Mouse (Mus musculus) small intestine, adult 2 months (tissue): ENCODE measurements around the gene Fscn3. TPM values are rescaled to one million over a fixed set of nuclear protein-coding genes. Genes with fewer than 3 reads are reported as not detected.

Source experiments
- H3K27ac ChIP-seq: fragments of 200-500 bp; 2 replicates; pipeline ENCODE4 v1.5.1; 2012; ENCODE audit warnings: low read depth, low read length, control low read depth, inconsistent platforms; ENCODE audit not compliant: insufficient read depth
- H3K27me3 ChIP-seq: fragments of 200-500 bp; 2 replicates; pipeline ENCODE4 v1.6.1; 2012; ENCODE audit warnings: mild to moderate bottlenecking, moderate library complexity, low read length, inconsistent platforms; ENCODE audit not compliant: control insufficient read depth, insufficient read depth
- H3K36me3 ChIP-seq: fragments of 200-500 bp; 2 replicates; pipeline ENCODE4 v1.6.1; 2012; ENCODE audit warnings: mild to moderate bottlenecking, low read length, control low read depth, inconsistent platforms; ENCODE audit not compliant: control insufficient read depth, insufficient read depth
- H3K4me1 ChIP-seq: fragments of 200-500 bp; 2 replicates; pipeline ENCODE4 v1.6.1; 2012; ENCODE audit warnings: low read length, inconsistent platforms, mixed read lengths; ENCODE audit not compliant: control insufficient read depth, insufficient read depth, insufficient read length
- H3K4me3 ChIP-seq: fragments of 200-500 bp; 2 replicates; pipeline ENCODE4 v1.5.1; 2012; ENCODE audit warnings: low read depth, mild to moderate bottlenecking, control low read depth, inconsistent platforms, low read length, moderate library complexity
- CTCF ChIP-seq: fragments of 200-500 bp; IDR thresholded peaks from 2 replicates; pipeline ENCODE4 v1.5.1; 2012; ENCODE audit warnings: low read depth, mild to moderate bottlenecking, control low read depth, inconsistent platforms, low read length, moderate library complexity, mixed read lengths; ENCODE audit not compliant: insufficient replicate concordance, insufficient read length; ENCODE audit errors: extremely low read depth
- POLR2A ChIP-seq: fragments of 200-500 bp; IDR thresholded peaks from 2 replicates; pipeline ENCODE4 v1.6.1; 2012; ENCODE audit warnings: low read depth, mild to moderate bottlenecking, control low read depth, inconsistent platforms, low read length, moderate library complexity
- WGBS: fragments of 180-500 bp; shearing (Covaris S2); methylation state at CpG from one replicate; pipeline ENCODE4 v1.1.7; 2018; 5-methylcytosine and 5-hydroxymethylcytosine counted together
- polyA plus RNA-seq: library from polyadenylated mRNA; depleted of rRNA; stranded (reverse); fragments of >200 nt; gene quantifications from 2 replicates; pipeline ENCODE4 v1.2.3, GENCODE M21; 2012

Gene Fscn3
- polyA plus RNA-seq, 1 experiment = 0.41 TPM

DNA sequence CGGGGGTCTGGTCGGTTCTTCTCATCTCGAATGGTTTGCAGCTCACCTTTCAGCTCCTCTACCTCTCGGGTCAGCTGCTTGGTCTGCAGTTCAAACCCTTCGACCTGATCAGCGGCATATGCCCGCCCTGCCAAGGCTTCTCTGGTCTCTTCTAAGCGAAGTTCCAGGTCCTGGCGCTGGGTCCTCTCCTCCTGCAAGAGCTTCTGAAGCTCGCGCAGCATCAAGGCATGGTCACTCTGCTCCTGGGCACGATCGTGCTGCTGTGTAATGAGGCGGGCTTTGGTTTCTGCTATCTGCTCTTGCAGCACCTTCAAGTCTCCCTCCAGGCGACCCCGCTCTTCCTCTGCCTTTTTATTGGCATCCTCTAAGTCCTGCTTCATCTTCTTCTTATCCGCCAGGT lies 7.2 kb upstream of the Fscn3 start:
- peak overlapping the region; percentile 69 for H3K4me3 ChIP-seq
- TF ChIP-seq CTCF = no peak
- no peak for TF ChIP-seq POLR2A
- no peaks in the 10 kb centered on the region for H3K27me3 ChIP-seq
- 64% methylated on average over 17 of the region's 17 CpGs for WGBS
- H3K36me3 ChIP-seq = peaks cover 28% of the 10 kb centered on the region
- H3K4me1 ChIP-seq = peaks cover 22% of the 10 kb centered on the region
- H3K27ac ChIP-seq = no peak overlapping the region

DNA sequence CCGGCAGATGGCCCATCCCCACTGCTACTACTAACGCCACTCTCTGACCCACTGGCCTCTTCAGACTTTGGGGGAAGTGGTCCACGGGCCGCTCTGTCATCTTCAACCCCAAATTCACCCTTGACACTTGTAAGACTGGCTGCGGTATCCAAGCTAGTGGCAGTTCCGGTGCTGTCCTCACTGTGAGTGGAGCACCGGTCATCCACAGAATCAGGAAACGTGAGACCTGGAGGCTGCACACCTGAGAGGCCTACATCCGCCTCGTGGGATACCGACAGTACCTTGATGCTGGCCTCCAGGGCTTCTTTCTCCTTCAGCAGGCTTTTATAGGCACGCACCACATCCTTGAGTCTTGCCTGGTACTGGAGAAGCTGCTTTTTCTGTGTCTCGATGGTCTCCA lies 6.7 kb upstream of the Fscn3 start:
- H3K27ac ChIP-seq = peak overlapping the region; percentile 71
- H3K36me3 ChIP-seq = peaks cover 26% of the 10 kb centered on the region
- H3K4me3 ChIP-seq = peak overlapping the region; percentile 69
- TF ChIP-seq CTCF = peak; percentile 16; the same call in 1 of the 2 replicates
- TF ChIP-seq POLR2A = no peak
- peaks cover 22% of the 10 kb centered on the region for H3K4me1 ChIP-seq
- WGBS = 11% methylated on average over 13 of the region's 13 CpGs
- no peaks in the 10 kb centered on the region for H3K27me3 ChIP-seq

DNA sequence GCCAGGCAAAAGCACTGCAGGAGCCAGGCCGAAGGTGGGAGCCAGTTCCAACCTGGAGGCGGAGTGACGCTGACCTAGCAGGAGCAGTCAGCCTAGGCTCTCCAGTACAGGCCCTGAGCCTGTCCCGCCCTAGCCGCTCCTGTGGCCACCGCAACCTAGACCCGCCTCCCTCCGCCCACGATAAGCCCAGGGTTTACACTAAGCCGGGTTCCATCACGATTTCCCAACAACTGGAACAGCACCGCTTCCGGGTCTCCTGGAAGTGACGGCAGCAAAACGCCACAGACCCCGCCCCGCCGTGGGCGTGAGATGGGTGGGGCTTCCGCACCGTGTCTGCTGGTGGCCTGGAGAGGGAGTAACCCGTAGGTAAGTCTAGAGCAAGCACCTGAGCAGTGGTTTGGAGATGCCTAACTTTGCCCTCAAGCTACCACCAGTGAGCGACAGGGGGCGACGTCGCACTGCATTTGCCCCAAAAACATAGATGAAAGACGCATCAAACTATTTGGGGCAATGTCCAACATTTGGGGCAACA lies 6.1 kb upstream of the Fscn3 start:
- H3K4me3 ChIP-seq = peak overlapping the region; percentile 69
- WGBS = under 1% methylated on average over 27 of the region's 27 CpGs
- H3K36me3 ChIP-seq = peaks cover 30% of the 10 kb centered on the region
- peaks cover 22% of the 10 kb centered on the region for H3K4me1 ChIP-seq
- peak overlapping the region; percentile 71 for H3K27ac ChIP-seq
- TF ChIP-seq CTCF (peak; percentile 84), POLR2A (peak; percentile 74)
- H3K27me3 ChIP-seq = no peaks in the 10 kb centered on the region

DNA sequence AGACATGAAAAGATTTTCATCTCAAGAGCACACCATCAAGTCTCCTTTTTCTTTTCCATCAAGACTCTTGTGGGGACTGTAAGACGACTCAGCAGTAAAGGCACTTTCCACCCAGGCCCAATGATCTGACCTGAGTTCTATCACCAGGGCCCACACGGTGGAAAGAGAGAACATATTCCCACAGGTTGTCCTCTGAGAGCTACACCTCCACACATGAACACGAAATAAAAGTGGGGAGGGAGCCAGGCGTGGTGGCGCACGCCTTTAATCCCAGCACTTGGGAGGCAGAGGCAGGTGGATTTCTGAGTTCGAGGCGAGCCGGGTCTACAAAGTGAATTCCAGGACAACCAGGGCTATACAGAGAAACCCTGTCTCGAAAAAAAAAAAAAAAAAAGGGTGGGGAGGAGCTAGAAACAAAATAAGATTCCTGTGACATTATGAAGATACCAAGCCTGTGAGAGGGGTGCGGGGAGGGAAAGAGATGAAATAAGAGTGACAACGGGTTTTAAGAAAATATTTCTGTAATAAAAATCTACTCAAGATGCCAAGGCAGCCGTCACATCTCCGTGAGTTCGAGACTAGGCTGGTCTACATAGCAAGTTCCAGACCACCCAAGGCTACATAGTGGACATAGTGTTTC lies 4.8 kb upstream of the Fscn3 start:
- Histone ChIP-seq H3K4me1 (peaks cover 22% of the 10 kb centered on the region), H3K36me3 (peaks cover 27% of the 10 kb centered on the region), H3K27ac (peak overlapping the region; percentile 64), H3K4me3 (peak overlapping the region; percentile 43; the same call in 1 of the 2 replicates), H3K27me3 (no peaks in the 10 kb centered on the region)
- 64% methylated on average over 15 of the region's 15 CpGs for WGBS
- TF ChIP-seq CTCF = no peak
- TF ChIP-seq POLR2A = no peak

DNA sequence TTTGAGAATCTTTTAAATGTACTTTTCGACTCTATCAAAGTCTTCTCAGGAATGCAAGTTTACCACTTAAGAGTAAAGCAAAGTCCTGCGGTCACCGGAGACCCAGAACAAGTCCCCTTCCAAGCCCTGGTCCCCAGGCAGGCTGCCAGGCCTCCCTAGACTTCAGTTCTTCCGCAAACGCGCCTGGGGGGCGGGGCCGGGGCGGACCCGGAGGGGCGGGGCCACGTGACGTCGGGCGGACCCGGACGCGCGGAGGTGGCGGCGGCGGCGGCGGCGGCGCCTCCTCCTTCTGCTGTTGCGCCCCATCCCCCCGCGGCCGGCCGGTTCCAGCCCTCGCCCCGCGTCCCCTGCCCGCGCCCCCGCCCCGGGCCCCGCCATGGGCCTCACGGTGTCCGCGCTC lies 4.3 kb upstream of the Fscn3 start, which contains the start of gene Arf5:
Gene Arf5, plus strand, starts transcription at position 248 of the 400 bp plus-strand sequence.
- no peaks in the 10 kb centered on the region for H3K27me3 ChIP-seq
- WGBS = 1% methylated on average over 33 of the region's 42 CpGs
- peak within 1 kb of the TSS; percentile 67 for H3K27ac ChIP-seq
- H3K36me3 ChIP-seq = peaks cover 21% of the 10 kb centered on the region
- TF ChIP-seq POLR2A = peak; percentile 46; the same call in 1 of the 2 replicates
- TF ChIP-seq CTCF = no peak
- peak within 1 kb of the TSS; percentile 99 for H3K4me3 ChIP-seq
- peaks cover 20% of the 10 kb centered on the region for H3K4me1 ChIP-seq

DNA sequence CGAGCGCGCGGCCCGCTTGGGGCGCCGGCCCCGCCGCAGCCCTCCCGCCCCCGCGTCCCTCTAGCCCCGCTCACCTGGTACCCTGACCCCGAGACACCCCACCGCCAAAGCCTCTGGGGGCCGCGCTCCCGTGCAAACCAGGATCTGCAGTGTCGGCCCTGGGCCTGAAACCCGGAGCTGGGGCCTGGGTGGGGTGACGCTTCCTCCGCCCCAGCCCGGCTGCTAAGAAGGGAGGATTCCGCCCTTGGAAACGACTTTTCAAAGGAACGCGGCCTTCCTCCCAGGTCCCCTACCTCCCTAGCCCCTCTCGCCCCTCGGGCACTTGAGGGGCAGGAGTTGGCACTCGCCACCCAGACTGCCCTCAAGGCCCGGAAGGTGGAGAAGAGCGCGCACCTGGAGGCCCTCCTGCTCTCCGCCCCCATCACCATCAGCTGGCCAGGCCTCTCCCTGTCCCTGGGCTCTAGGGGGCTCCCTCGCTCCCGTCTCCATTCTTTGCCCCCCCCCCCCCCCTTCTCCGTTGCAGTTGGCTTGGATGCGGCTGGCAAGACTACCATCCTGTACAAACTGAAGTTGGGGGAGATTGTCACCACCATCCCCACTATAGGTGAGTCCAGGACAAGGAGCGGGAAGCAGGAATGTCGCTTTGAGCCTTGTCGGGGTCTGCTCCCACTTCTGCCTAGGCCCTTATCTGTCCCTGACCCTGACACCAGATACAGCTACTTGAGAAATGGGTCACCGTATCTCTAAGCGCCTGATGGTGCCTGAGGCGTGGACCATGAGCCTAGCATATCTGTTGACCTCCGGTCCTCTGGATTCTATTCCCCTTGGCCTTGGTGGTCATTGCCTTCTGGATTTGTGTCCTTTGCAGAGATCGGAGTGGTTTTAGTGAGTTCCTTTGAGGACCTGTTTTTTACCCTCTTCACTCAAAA lies 3.6 kb upstream of the Fscn3 start:
- H3K36me3 ChIP-seq = peaks cover 14% of the 10 kb centered on the region
- H3K27ac ChIP-seq = peak overlapping the region; percentile 67
- peak overlapping the region; percentile 99 for H3K4me3 ChIP-seq
- 4% methylated on average over 45 of the region's 46 CpGs for WGBS
- peaks cover 18% of the 10 kb centered on the region for H3K4me1 ChIP-seq
- TF ChIP-seq POLR2A = no peak
- TF ChIP-seq CTCF = no peak
- H3K27me3 ChIP-seq = no peaks in the 10 kb centered on the region
